Mouse (Mus musculus) kidney, postnatal 4 days (tissue): ENCODE data around the gene 2610528J11Rik.
A peak's percentile ranks its signal among the peaks of the same experiment; 100 is the strongest.
"Not testable (repeated sequence)": the region's sequence is repeated elsewhere in the genome, so short reads cannot be mapped to it uniquely, and the experiment has no call there.

Source experiments
- DNase-seq, 2 experiments: peaks; one replicate each; pipeline ENCODE4 v3.0.0; 2021; ENCODE audit warnings: mixed read lengths in 2 of 2

2610528J11Rik gene

GRCm38 (mm10) chr4:118526408-118527334 is at the start of gene 2610528J11Rik:
Gene 2610528J11Rik, plus strand, starts transcription at chr4:118526999.
- peak; percentile 78 to 88 for DNase-seq

DNA sequence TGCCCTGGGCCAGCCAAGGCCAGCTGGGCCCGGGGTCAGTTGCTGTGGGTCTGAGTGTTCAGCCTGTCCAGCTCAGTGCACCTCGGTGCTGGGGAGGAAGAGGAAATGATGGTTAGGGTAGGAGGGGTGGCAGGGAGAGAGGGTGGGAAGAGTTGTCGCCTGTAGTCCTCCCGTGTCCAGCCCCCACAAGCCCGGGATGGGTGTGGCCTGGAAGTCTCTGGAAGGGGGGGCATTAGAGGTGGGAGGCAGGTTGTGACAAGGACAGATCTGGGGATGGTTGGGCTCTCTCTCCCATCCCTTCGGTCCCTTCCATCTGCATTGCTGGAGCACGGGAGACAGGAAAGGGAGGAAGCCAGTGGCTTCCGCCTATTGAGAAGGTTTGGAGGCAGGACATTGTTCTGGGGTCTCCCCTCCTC is 37.1 kb upstream of the 2610528J11Rik start, which contains the start of gene Tie1:
Gene Tie1, minus strand, starts transcription at position 345 of the 416 bp plus-strand sequence.
- DNase-seq = peak; percentile 46 to 70

- no peak for DNase-seq
These were observed 36.3 kb upstream of the 2610528J11Rik start for GRCm38 (mm10) chr4:118490461-118490860.

DNA sequence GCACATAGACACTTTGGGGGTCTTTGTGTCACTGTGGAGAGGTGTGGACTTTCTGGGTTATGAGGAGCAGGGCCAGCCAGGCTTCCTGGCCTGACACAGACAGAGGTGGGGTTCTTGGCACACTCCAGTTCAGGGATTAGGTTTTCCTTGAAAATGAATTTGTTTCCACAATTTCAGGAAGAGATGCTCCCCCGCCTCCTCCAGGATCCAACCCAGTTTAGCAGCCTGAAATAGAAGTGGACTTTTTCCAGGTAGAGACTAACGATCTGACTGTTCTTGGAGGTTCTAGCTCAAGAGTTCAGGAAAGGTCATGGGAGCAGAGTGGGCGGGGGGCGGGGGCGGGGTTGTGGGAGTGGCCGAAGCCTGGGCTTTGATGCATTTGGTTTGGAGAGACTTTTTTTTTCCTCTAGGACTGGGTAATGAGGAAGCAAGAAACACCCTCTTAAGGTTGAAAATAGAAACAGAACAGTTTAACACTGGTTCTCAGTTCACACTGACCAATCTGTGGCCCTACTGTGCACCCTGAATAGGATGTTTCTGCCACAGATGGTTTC is 26.6 kb upstream of the 2610528J11Rik start:
- peak in 1 of 2 experiments; percentile 31 for DNase-seq

DNA sequence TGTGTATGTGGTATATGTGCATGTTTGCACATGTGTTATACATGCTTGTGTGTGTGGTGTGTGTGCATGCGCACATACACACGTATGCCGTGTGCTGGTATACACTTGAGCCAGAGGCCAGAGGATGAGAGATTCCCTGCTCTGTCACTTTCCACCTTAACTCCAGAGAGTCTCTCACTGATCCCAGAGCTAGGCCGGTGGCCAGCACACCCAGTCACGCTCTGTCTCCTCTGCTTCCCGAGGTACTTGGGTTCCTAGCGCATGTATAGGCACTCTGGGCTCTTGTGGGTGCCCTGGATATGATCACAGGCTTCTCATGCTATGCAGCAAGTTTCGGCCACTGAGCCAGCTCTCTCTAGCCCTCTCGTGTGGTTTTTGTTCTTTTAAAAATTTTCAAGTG is 26.0 kb upstream of the 2610528J11Rik start:
- DNase-seq = peak in 1 of 2 experiments; percentile 28

DNA sequence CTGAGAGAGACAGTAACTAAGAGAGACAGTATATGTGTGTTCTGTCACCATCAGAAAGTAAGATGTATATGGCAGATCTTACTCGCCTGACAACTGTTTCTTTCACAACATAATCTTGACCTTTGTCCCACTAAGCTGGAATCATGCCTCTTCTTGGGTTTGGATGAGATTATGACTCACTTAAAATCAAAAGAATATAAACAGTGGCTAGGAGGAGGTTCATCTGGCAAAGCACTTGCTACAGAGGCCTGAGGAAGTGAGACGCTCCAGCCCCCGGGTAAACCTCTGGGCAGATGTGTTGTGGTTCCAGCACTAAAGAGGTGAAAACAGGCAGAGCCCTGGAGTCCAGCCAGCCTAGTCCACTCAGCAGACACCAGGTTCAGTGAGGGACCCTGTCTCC is 21.2 kb upstream of the 2610528J11Rik start:
- DNase-seq = no peak

GRCm38 (mm10) chr4:118507171-118507570 is 19.6 kb upstream of the 2610528J11Rik start:
- not testable (repeated sequence) for DNase-seq

DNA sequence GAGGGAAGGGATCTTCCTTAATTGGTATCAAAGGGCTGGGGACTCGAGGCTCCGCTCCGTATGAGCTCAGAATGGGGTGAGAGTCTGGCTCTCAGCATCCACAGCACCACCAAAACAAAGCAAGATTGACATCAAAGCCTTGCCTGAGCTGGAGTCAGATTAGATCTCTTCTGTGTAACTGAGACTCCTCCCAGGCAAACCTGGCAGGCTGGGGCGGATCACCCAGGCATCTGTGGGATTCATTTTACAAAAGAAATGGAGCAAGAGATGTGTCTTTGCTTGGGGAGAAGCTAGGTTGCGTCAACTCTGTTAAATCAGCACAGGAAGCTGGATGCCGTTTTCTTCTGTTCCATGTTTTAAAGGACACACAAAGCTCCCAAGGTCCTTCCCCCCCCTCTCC is 17.7 kb upstream of the 2610528J11Rik start:
- no peak for DNase-seq

DNA sequence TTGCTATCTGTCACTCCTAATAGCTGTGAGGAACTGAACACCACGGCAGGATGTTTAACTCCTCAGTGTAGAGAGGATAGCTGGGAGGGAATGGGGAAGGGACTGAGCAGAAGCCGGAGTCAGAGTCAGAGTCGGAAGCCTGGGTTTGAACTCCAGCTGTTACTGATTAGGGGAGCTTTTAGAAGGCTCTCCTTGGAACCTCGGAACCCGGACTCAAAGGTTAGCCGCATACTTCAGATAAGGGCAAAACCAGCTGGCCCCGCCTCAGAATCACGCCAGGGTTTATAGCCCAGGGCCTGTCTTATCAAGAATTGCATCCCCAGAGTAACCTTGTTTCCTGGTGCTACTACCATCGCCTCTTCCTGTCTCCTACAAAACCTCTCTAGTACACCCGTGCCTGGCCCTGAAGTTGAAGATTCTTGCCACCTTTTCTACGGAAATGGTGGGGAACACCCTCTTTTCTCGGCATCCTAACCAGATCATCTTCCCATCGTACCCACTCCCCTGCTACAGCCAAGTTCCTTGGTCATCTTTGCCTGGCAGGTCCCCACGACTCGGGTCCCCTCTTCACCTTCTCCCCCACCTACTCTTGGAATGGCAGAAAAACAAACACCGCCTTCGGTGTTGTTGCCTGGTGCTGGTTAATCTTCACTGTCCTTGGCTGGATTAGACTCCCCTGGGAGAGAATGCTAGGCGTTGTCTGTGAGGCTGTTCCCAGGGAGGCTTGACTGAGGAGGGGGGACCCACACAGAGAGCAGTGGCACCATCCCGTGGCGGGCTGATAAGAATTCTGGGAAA is 9.9 kb upstream of the 2610528J11Rik start:
- DNase-seq = peak; percentile 40 to 59

DNA sequence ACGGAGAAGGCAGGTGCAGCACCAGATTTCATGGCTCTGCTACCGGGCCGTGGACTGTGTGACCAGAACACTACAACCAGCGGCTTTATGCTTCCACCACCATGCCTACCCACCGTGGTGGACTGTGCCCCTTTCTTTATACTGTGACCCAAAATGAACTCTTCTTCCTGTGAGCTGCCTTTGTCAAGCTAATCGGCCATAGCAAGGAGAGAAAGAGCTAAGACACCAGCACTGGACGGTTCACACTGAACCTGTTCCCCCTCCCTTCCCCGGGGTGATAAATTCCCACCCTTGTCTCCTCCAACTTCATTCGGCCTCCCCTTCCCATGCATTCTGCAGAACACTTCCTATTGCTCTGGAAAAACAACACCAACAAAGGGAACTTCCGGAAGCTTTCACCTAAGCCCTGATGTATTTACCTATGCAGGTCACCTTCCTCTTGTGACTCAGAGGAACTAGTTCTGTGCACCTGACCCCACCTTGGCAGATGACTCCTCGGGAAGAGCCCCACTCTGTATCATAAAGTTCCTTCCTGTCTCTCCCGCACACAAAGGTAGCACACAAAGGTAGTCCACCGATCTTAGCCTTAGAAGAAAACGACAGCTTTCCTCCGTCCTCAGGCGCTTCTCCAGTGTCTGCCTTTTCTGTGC is 9.2 kb upstream of the 2610528J11Rik start:
- DNase-seq = no peak

DNA sequence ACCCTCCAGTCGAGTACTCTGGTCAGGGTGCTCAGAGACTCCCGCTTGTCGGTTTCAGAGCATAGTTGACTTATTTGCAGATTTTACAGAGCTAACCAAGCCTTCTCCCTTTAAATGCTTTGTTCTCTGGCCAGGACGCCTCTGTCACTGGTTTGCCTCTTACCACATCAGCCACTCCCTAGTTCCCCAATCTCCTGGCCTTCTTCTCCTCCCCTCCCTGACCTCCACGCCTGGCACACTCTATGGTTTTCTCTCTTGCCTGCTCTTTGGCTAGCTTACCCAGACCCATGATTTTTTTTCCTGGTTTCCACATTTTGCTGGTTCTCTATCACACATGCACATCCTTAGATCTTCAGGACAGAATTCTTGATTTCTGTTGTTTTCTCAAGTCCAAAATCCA is 8.6 kb upstream of the 2610528J11Rik start:
- no peak for DNase-seq

GRCm38 (mm10) chr4:118522248-118522647 is 4.6 kb upstream of the 2610528J11Rik start:
- DNase-seq = no peak

- no peak for DNase-seq
These were observed 2.8 kb upstream of the 2610528J11Rik start for GRCm38 (mm10) chr4:118523976-118524375.

DNA sequence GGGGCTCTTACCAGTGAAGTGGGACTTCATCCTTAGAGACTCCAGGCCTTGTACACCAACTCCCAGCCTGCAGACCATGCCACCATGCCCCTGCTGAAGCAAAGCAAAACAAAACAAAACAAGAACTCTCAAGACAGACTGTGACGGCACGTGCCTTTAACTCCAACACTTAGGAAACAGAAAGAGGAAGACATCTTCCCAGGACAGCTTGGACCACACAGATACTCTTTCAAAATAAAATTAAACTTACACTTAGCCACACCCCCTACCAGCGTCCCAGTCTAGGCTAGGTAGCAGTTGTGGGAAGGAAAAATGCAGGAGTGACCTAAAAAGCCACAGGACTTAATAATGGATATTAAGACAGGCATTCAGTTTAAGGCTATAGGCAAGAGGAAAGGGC is 1.0 kb upstream of the 2610528J11Rik start:
- no peak for DNase-seq

DNA sequence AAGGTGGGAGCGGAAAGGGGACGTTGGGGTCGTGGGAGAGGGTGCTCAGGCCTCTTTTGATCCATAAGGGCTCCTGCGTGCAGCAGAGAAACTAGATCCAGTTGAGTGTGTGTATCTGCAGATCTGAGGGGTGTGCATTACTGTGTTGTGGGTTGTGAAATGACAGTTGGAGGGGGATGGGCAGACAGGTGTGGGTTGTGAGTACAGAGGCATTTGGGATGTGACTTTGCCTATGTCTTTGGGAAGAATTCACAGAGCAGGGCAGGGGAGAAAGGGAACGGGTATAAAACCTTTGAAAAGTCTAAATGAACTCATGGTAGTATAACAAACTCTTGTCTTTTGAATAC is 509 bp downstream of the 2610528J11Rik start:
- no peak for DNase-seq

GRCm38 (mm10) chr4:118527720-118528119 is 921 bp downstream of the 2610528J11Rik start:
- DNase-seq = peak; percentile 53 to 62

DNA sequence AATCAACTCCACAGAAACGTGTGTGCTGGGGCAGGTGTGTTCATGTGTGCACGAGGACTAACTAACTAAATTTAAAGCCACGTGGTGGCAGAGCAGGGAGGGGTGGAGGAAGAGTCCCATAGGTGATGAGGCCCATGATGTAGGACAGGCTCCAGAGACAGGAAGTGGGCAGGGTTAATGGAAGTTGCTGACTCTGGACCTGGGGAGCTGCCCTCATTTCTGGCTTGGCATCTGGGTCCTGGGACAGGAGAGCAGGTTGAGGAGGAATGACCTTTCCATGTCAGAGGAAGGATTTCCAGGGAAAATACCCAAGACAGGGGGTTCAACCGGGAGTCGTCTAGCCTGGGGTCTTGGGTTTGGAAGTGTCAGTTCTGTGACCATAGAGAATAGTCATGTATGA is 5.9 kb downstream of the 2610528J11Rik start:
- DNase-seq = no peak

DNA sequence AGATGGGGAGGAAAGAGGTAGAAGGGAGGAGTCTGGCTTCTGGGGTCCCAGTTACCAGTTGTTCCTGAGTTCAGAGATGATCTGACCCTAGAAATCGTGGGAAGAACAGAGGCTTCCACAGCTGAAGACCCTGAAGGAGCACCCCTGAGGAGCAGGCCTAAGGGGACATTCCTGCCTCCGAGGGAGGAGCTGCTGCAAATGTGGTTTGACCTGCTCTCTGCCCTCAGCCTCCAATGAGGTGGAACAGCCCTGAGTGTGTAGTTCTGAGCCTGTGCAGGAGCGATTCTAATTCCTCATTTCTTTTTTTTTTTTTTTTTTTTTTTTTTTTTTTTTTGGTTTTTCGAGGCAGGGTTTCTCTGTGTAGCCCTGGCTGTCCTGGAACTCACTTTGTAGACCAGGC is 6.4 kb downstream of the 2610528J11Rik start:
- peak; percentile 47 to 69 for DNase-seq

- peak in 1 of 2 experiments; percentile 37 for DNase-seq
These were observed 6.8 kb downstream of the 2610528J11Rik start for GRCm38 (mm10) chr4:118533605-118534004.

DNA sequence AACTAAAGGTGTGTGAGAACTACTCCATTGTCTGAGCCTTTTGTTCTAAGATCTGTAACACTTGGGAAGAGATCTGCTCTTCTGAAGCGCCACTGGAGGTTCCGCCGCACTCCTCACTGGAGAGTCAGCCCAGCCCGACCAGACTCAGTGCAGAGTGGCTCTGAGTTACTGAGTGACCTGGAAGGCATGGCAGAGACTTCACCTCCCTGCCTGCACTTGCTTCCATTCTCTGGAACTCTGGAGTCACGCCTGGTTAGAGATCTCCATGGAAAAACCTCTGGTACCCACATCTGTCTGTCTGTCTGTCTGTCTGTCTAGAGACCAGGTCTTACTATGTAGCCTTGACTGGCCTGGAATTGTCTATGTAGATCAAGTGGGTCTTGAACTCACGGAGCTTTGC is 8.8 kb downstream of the 2610528J11Rik start:
- peak in 1 of 2 experiments; percentile 52 for DNase-seq

GRCm38 (mm10) chr4:118537801-118538200 is 11.0 kb downstream of the 2610528J11Rik start:
- no peak for DNase-seq

GRCm38 (mm10) chr4:118539904-118540303 is 13.1 kb downstream of the 2610528J11Rik start:
- DNase-seq = no peak
